Mouse (Mus musculus) C2C12 (cell line): Measurements from ENCODE around the gene Thsd1. TPM values are rescaled to one million over a fixed set of nuclear protein-coding genes. Genes with fewer than 3 reads are reported as not detected.

Source experiments
- H3K27me3 ChIP-seq: one replicate; pipeline ENCODE4 v1.6.1; 2011; ENCODE audit not compliant: control insufficient read depth, insufficient read depth, insufficient read length
- H3K36me3 ChIP-seq: one replicate; pipeline ENCODE4 v1.6.1; 2011; ENCODE audit not compliant: control insufficient read depth, insufficient read depth
- H3K4me3 ChIP-seq: one replicate; pipeline ENCODE4 v1.5.1; 2011; ENCODE audit warnings: mild to moderate bottlenecking, control low read depth; ENCODE audit not compliant: poor library complexity, insufficient read depth, severe bottlenecking
- H3K79me2 ChIP-seq: one replicate; pipeline ENCODE4 v1.6.1; 2011; ENCODE audit not compliant: control insufficient read depth, insufficient read depth
- H3K79me3 ChIP-seq: one replicate; pipeline ENCODE4 v1.6.1; 2011; ENCODE audit warnings: low read depth, control low read depth
- H3ac ChIP-seq: one replicate; pipeline ENCODE3; 2011; ENCODE audit warnings: low read depth; ENCODE audit not compliant: control insufficient read depth, insufficient read length
- CEBPB ChIP-seq: IDR thresholded peaks from one replicate; pipeline ENCODE4 v1.6.1; 2011; ENCODE audit warnings: low read depth, mild to moderate bottlenecking, control low read depth, moderate library complexity
- CTCF ChIP-seq: IDR thresholded peaks from one replicate; pipeline ENCODE4 v1.5.1; 2011; ENCODE audit not compliant: control insufficient read depth, insufficient read depth, insufficient read length
- FOSL1 ChIP-seq: IDR thresholded peaks from one replicate; pipeline ENCODE4 v1.8.0; 2011; ENCODE audit warnings: mild to moderate bottlenecking, low read length; ENCODE audit not compliant: poor library complexity, insufficient read depth, severe bottlenecking
- MAX ChIP-seq: IDR thresholded peaks from one replicate; pipeline ENCODE4 v1.6.1; 2011; ENCODE audit warnings: mild to moderate bottlenecking, control low read depth
- MYOD1 ChIP-seq: IDR thresholded peaks from one replicate; pipeline ENCODE4 v1.6.1; 2011; ENCODE audit warnings: low read depth; ENCODE audit not compliant: control insufficient read depth, insufficient read length
- MYOG ChIP-seq: IDR thresholded peaks from one replicate; pipeline ENCODE4 v1.6.1; 2011; ENCODE audit not compliant: control insufficient read depth, insufficient read length; ENCODE audit errors: extremely low read depth
- USF1 ChIP-seq: IDR thresholded peaks from one replicate; pipeline ENCODE4 v1.6.1; 2011; ENCODE audit warnings: low read depth, mild to moderate bottlenecking, control low read depth, moderate library complexity
- polyA plus RNA-seq: library from polyadenylated mRNA; unstranded; fragments of >200 nt; fragmentation: generic; extraction: Trizol; gene quantifications from one replicate; pipeline ENCODE4 v1.2.1, GENCODE M21; 2012; ENCODE audit warnings: missing spikeins

The Thsd1 gene
- polyA plus RNA-seq, 1 experiment = 0.04 TPM

DNA sequence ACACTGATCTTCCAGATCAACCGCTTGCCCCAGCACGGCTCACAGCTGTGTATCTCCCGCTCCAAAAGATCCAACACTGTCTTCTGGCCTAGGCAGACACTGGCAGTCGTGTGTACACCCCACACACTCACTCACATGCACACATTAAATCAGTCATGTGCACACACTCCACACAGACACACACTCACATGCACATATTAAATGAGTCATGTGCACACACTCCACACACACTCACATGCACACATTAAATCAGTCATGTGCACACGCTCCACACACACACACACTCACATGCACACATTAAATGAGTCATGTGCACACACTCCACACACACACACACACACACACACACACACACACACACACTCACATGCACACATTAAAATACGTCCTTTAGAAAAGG is 29.2 kb upstream of the Thsd1 start:
- peaks cover 32% of the 10 kb centered on the region for H3K36me3 ChIP-seq
- no peak overlapping the region for H3K4me3 ChIP-seq
- no peak overlapping the region for H3ac ChIP-seq
- H3K79me3 ChIP-seq = peaks cover 25% of the 10 kb centered on the region
- peaks cover 53% of the 10 kb centered on the region for H3K79me2 ChIP-seq
- no peaks in the 10 kb centered on the region for H3K27me3 ChIP-seq
- TF ChIP-seq USF1 (no peak), FOSL1 (no peak), CTCF (no peak), MAX (no peak), MYOG (no peak), MYOD1 (no peak), CEBPB (no peak)

DNA sequence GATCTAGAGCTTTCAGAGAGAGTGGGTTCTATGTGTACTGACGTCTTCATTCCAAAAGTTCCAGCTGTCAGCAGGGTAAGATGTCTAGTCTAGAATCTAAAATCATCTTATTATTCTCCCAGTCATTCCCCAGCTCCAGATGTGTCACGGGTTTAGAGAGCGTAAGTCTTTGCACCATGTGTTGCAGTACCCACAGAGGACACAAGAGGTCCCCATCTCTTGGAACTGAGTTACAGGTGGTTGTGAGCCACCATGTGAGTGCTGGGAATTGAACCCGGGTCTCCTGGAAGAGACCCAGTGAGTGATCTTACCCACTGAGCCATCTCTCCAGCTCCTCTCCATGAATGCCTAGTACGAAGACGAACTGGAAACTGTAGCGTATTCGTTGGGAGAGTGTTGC is 27.6 kb upstream of the Thsd1 start:
- no peak overlapping the region for H3ac ChIP-seq
- no peaks in the 10 kb centered on the region for H3K27me3 ChIP-seq
- TF ChIP-seq MYOG = no peak
- TF ChIP-seq MAX = no peak
- no peak for TF ChIP-seq MYOD1
- TF ChIP-seq CTCF = no peak
- no peak overlapping the region for H3K4me3 ChIP-seq
- H3K36me3 ChIP-seq = peaks cover 40% of the 10 kb centered on the region
- peaks cover 39% of the 10 kb centered on the region for H3K79me2 ChIP-seq
- peaks cover 20% of the 10 kb centered on the region for H3K79me3 ChIP-seq

DNA sequence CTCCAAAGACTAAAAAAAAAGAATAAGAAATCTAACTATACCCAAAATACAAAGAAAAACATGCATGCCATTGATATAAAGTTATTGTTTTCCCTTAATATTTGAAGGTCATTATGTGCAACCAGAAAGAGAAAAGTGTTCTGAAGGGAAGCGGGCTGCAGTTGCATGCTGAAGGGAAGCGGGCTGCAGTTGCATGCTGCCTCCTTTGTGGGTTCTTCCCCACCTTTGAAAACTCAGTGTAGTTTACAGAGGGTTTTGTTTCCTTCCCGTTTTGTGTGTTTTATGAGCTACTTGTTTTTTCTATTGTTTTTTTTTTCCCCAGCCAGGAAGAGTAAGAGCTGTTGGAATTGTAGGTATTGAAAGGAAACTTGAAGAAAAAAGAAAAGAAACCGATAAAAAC is 19.6 kb upstream of the Thsd1 start:
- no peaks in the 10 kb centered on the region for H3K27me3 ChIP-seq
- H3K79me3 ChIP-seq = no peaks in the 10 kb centered on the region
- no peak for TF ChIP-seq MYOD1
- TF ChIP-seq CEBPB = no peak
- TF ChIP-seq MAX = no peak
- no peak for TF ChIP-seq USF1
- no peak for TF ChIP-seq FOSL1
- no peak for TF ChIP-seq MYOG
- TF ChIP-seq CTCF = no peak

DNA sequence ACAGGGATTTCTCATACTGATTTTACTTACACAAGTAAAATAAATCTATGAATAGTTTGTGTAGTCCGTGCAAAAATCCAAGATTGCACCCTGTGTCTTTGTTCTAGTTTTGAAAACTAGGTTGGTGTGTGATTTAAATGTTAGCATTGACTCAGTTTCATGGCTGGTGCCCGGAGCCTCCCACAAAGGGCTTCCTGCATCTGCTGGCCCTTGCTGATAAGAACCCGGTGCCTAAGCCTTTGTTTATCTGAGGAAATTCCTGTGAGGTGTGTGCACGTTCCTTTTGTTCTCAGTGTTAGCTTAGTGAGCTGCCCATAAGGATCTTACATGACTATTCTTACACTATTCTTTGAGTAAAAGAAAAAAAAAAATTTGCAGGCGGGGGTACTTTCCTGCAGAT is 18.1 kb upstream of the Thsd1 start:
- H3K27me3 ChIP-seq = no peaks in the 10 kb centered on the region
- H3K79me2 ChIP-seq = no peaks in the 10 kb centered on the region
- H3K79me3 ChIP-seq = no peaks in the 10 kb centered on the region
- H3ac ChIP-seq = no peak overlapping the region
- peaks cover 54% of the 10 kb centered on the region for H3K36me3 ChIP-seq
- TF ChIP-seq MYOG (no peak), CEBPB (no peak), USF1 (no peak), MYOD1 (no peak), CTCF (no peak), MAX (no peak), FOSL1 (no peak)
- no peak overlapping the region for H3K4me3 ChIP-seq

More for the DNA sequence above, 19.6 kb upstream of the Thsd1 start:
- Histone ChIP-seq H3K79me2 (no peaks in the 10 kb centered on the region), H3K4me3 (no peak overlapping the region), H3ac (no peak overlapping the region), H3K36me3 (peaks cover 59% of the 10 kb centered on the region)

DNA sequence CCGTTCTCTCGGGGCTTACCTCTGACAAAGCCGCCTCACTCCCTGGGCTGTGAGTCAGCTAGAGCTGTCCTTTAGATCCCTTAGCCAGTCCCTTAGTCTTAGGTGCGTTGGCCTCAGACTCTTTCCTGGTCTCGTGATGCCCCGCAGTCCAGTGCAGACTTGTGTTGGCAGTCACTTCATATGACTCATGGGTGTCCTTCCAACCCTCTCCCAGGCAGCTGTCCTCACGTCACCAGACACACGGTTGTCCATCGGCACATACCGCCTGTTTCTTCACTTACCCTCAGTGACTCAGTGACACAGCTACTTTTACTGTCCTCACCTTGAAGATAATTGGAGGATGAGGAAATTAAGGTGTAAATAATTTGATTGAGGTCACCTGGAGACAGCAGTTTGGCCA is 12.3 kb upstream of the Thsd1 start:
- Histone ChIP-seq H3K79me2 (no peaks in the 10 kb centered on the region), H3K36me3 (peaks cover 28% of the 10 kb centered on the region), H3K4me3 (no peak overlapping the region), H3K79me3 (no peaks in the 10 kb centered on the region), H3ac (no peak overlapping the region), H3K27me3 (no peaks in the 10 kb centered on the region)
- no peak for TF ChIP-seq MYOG
- TF ChIP-seq CEBPB = no peak
- TF ChIP-seq FOSL1 = no peak
- TF ChIP-seq USF1 = no peak
- no peak for TF ChIP-seq CTCF
- no peak for TF ChIP-seq MYOD1
- no peak for TF ChIP-seq MAX

DNA sequence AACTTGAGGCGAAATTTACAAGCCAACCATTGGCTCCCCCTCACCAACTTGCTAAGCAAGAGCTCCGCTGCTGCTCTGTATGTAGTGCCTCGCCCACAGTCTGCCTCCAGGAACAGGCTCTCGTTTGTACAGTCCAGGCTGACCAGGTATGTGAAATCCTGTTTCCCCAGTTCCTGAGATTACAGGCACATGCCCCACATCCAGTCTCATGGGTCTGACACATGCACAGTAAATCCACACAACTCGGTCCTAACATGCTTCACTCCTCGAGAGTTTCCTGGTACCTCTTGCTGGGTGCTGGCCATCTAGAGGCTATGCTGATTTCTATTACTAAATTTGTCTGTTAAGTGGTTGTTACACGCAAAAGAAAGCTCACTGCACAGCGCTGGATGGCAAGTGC is 752 bp upstream of the Thsd1 start:
- Histone ChIP-seq H3K79me2 (no peaks in the 10 kb centered on the region), H3K79me3 (no peaks in the 10 kb centered on the region), H3K4me3 (no peak overlapping the region), H3ac (no peak overlapping the region), H3K36me3 (peaks cover 6% of the 10 kb centered on the region), H3K27me3 (no peaks in the 10 kb centered on the region)
- TF ChIP-seq MYOG (no peak), MYOD1 (no peak), CTCF (no peak), MAX (no peak), FOSL1 (no peak), CEBPB (no peak), USF1 (no peak)
